Mouse (Mus musculus) spleen, adult 18-20 months (tissue): Measurements from ENCODE around the gene A530032D15Rik.
A peak's percentile ranks its signal among the peaks of the same experiment; 100 is the strongest.
"Not testable (repeated sequence)": the region's sequence is repeated elsewhere in the genome, so short reads cannot be mapped to it uniquely, and the experiment has no call there.

Source experiments
- DNase-seq, 2 experiments: peaks; one replicate each; pipeline ENCODE4 v3.0.0; 2022; ENCODE audit warnings: mixed read lengths in 2 of 2

Gene A530032D15Rik

GRCm38 (mm10) chr1:85109753-85110152 lies at the start of gene A530032D15Rik:
TSS of gene A530032D15Rik (minus strand) at chr1:85109853.
- not testable (repeated sequence) for DNase-seq

- DNase-seq = not testable (repeated sequence)
These were observed 45.5 kb upstream of the A530032D15Rik start for GRCm38 (mm10) chr1:85155151-85155550.

- DNase-seq = not testable (repeated sequence)
These were observed 24.0 kb upstream of the A530032D15Rik start for GRCm38 (mm10) chr1:85133671-85134070.

- not testable (repeated sequence) for DNase-seq
These were observed 12.2 kb upstream of the A530032D15Rik start for GRCm38 (mm10) chr1:85121841-85122240.

GRCm38 (mm10) chr1:85118341-85118740 lies 8.7 kb upstream of the A530032D15Rik start:
- not testable (repeated sequence) for DNase-seq

- DNase-seq = not testable (repeated sequence)
These were observed 7.9 kb upstream of the A530032D15Rik start for GRCm38 (mm10) chr1:85117537-85117936.

- not testable (repeated sequence) for DNase-seq
These were observed 5.2 kb upstream of the A530032D15Rik start for GRCm38 (mm10) chr1:85114666-85115402.

GRCm38 (mm10) chr1:85114078-85114477 lies 4.4 kb upstream of the A530032D15Rik start:
- not testable (repeated sequence) for DNase-seq

GRCm38 (mm10) chr1:85112889-85113288 lies 3.2 kb upstream of the A530032D15Rik start:
- DNase-seq = not testable (repeated sequence)

- DNase-seq = not testable (repeated sequence)
These were observed 2.6 kb upstream of the A530032D15Rik start for GRCm38 (mm10) chr1:85112266-85112665.

- peak; percentile 62 to 70 for DNase-seq
These were observed 1.9 kb upstream of the A530032D15Rik start for GRCm38 (mm10) chr1:85111572-85111971.

- not testable (repeated sequence) for DNase-seq
These were observed 1.2 kb upstream of the A530032D15Rik start for GRCm38 (mm10) chr1:85110876-85111275.

GRCm38 (mm10) chr1:85106013-85106412 lies 3.6 kb downstream of the A530032D15Rik start:
- not testable (repeated sequence) for DNase-seq

GRCm38 (mm10) chr1:85105336-85105735 lies 4.3 kb downstream of the A530032D15Rik start:
- peak; percentile 39 to 52 for DNase-seq

GRCm38 (mm10) chr1:85101754-85102153 lies 7.9 kb downstream of the A530032D15Rik start:
- DNase-seq = peak in 1 of 2 experiments; percentile 37

GRCm38 (mm10) chr1:85099864-85100263 lies 9.8 kb downstream of the A530032D15Rik start, which contains the start of gene Gm10553:
TSS of gene Gm10553 (plus strand) at chr1:85100164.
- not testable (repeated sequence) for DNase-seq

GRCm38 (mm10) chr1:85099081-85099480 lies 10.6 kb downstream of the A530032D15Rik start:
- DNase-seq = not testable (repeated sequence)

- not testable (repeated sequence) for DNase-seq
These were observed 16.6 kb downstream of the A530032D15Rik start for GRCm38 (mm10) chr1:85093011-85093572.

GRCm38 (mm10) chr1:85092169-85092568 lies 17.5 kb downstream of the A530032D15Rik start:
- DNase-seq = not testable (repeated sequence)

- not testable (repeated sequence) for DNase-seq
These were observed 23.4 kb downstream of the A530032D15Rik start for GRCm38 (mm10) chr1:85086211-85086610.

- DNase-seq = not testable (repeated sequence)
These were observed 24.9 kb downstream of the A530032D15Rik start for GRCm38 (mm10) chr1:85084803-85085202.

GRCm38 (mm10) chr1:85073099-85073498 lies 36.6 kb downstream of the A530032D15Rik start:
- DNase-seq = not testable (repeated sequence)

GRCm38 (mm10) chr1:85071690-85072089 lies 38.0 kb downstream of the A530032D15Rik start:
- DNase-seq = not testable (repeated sequence)

- not testable (repeated sequence) for DNase-seq
These were observed 73.9 kb downstream of the A530032D15Rik start for GRCm38 (mm10) chr1:85035801-85036200.
